Mouse (Mus musculus) adrenal gland, adult 2 months (tissue): ENCODE measurements around the gene Enox1. TPM values are rescaled to one million over a fixed set of nuclear protein-coding genes. Genes with fewer than 3 reads are reported as not detected.

Source experiments
- DNase-seq: peaks from one replicate; pipeline ENCODE4 v3.0.0; 2021
- polyA plus RNA-seq: library from polyadenylated mRNA; depleted of rRNA; stranded (reverse); fragments of >200 nt; gene quantifications from 2 replicates; pipeline ENCODE4 v1.2.3, GENCODE M21; 2012
- total RNA-seq, 2 experiments: library from RNA; stranded (reverse); gene quantifications; 2 replicates each; pipeline ENCODE4 v1.2.3; 2021

Enox1 gene
- total and polyA plus RNA-seq, 3 experiments = 1.7 to 3.5 (median 2.1) TPM

- DNase-seq = no peak
Observed at GRCm38 (mm10) chr14:77456066-77456465, 299.5 kb downstream of the Enox1 start.

DNA sequence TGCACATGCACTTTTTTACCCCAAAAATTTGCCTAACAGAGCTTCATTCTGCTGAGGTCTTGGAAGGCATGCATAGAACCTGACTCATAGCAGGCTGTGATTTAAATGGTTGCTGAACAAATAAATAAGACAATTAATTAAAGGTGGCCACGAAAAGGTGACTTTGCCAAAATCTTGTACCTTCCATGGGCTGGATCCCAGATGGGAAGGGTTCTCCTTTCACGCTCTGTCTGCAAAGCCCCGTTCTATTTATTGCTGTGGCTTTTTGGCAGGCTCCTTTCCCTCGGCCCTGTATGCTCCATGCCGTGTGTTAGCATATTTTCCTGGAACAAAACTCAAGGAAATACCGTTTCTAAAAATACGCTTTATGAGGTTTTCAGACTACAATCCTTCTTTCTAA is 300.3 kb downstream of the Enox1 start:
- no peak for DNase-seq

DNA sequence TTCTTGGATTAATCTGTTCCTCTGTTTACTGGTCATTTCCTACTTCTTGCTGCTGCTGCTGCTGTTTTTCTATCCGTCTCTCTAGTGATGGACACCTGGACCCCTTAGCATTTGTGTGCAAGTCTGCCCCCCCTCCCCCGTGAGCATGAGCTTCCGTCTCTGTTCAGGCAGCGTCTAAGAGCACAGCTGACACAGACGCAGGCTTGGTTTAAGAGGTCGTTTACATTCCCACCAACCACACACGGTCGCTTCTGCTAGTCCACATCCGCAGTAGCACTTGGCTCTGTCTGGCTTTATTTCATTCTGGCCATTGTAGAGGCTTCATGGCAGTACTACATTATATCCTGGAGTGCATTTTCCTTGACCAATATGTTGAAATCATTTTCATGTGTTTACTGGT is 301.7 kb downstream of the Enox1 start:
- no peak for DNase-seq

DNA sequence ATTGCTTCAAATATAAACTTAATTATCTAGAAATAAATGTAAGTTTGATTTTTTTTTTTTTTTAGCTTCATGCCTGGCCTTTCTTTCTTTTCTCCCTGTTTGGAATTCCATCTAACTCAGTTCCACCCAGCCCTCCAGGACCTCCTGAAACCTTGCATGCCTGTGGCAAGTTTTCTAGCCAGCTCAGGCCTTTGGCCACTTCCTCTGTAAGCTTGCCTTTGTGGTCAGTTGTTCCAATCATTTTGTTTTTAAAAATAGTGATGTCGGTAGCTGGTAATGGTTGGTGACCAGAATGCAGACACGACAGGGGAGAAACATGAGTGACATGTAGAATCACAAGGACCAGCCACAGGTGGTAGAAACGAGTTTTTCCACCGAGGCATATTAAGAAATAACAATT is 307.4 kb downstream of the Enox1 start:
- DNase-seq = no peak

DNA sequence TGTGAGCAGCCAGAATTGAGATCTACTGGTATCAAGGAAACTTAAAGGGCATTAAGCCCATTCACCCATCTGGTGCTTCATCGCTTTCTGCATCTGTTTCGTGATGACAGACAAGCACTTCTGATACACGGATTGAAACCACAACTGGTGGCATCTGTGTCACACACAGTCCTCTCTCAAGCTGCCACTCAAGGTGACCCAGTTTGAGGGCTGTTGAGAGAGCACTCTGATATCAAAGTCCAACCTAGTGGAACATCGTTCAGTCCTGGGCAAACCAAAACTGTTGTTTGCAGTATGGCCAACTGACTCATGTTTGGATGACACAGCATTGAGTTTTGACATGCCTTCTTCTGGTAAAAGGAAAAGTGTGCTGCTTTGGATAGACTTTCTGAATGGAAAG is 308.2 kb downstream of the Enox1 start:
- DNase-seq = peak; percentile 33

DNA sequence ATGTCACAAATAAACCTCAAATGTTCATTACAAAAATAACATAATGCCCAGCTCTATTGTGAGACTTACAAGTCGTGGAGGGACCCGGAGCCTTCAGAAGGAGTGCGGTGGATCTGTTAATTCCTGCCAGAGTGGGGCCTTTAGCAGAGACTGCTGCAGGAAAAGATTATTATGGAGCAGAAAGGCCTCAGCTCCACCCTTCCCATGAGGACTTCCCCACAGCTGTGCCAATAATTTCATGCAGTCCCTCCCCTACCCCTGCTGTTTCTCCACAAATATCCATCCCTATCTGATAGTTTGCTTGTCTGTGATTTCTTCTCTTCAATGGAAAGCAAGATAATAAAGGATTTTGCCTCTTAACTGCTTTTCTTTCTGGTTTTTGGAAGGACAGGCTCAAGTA is 314.0 kb downstream of the Enox1 start:
- DNase-seq = no peak

DNA sequence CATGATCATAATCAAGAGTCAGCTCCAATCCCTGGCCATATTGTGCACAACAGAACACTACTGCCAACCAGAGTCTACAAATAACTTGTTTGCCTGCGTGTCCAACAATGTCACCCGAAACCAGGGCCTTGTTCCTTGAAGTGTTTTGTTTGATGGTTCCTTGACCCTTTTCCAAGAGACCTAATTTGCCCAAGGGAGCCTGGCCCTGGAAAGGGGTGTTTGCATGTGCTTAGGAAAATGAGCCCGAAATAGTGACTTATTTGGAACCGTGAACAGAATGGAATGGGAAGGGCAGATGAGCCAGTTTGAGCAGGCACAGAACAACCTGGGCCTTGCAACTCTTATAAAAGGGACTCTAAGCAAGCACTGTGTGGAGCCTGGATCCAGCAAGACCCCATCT is 316.9 kb downstream of the Enox1 start:
- no peak for DNase-seq

DNA sequence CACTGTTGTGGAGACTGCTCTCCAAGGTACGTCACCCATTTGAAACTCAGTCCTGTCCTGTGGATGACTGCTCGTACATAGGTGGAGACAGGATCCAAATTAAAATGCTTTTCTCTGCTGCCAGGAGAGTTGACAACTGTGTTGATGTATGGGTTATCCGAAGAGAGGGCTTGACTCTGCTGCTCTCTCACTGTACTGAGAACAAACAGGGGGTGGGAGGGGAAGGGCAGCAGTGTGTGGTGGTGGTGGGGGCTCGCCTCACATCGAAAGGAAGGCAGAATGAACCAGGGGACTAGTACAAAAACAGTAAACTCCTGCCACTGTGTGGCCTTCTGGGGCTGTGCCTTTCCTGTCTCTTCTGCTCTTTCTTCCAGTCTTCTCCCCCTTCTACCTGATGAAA is 317.5 kb downstream of the Enox1 start:
- DNase-seq = no peak

- no peak for DNase-seq
Observed at GRCm38 (mm10) chr14:77475134-77475820, 318.7 kb downstream of the Enox1 start.

DNA sequence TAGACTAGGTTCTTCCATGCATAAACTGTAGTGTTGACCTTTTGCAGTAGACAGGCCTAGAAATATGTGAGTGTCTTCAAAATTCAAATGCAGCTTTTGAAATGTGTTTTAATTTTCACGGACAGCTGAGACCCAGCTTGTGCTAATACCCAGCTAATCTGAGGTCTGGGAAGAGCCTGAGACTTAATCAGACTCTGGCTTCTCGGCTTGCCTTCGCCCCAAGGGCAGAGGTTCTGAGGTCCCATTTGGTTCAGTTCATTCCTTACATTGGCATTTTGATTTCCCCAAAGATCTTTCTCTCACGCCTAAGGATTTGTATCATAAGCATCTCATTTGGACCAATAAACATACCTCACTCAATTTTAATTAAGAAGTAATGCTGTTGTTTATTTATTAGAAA is 321.1 kb downstream of the Enox1 start:
- no peak for DNase-seq

GRCm38 (mm10) chr14:77478210-77478609 is 321.6 kb downstream of the Enox1 start:
- DNase-seq = no peak

GRCm38 (mm10) chr14:77478692-77479091 is 322.1 kb downstream of the Enox1 start:
- DNase-seq = no peak

GRCm38 (mm10) chr14:77483076-77483475 is 326.5 kb downstream of the Enox1 start:
- no peak for DNase-seq

- DNase-seq = peak; percentile 88
Observed at GRCm38 (mm10) chr14:77484951-77485447, 328.4 kb downstream of the Enox1 start.

DNA sequence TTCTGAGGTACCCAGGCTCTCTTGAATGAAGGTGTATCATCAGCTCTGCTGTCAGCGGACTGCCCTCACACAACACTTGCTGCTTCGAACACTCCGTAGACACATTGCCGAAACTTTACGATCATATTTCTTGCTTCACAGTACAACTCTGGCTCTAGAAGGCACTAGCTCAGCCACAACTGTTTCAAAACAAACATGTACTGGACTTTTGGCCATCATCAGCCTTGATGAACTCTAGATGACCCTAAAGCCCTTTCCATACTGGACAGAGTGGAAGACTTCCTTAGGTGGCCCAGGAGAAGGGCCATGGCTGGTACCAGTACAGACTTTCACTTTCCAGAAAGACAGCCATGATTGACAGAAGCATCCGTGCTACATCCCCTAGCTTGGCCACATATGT is 334.1 kb downstream of the Enox1 start:
- DNase-seq = no peak

- no peak for DNase-seq
Observed at GRCm38 (mm10) chr14:77491731-77492130, 335.2 kb downstream of the Enox1 start.

- no peak for DNase-seq
Observed at GRCm38 (mm10) chr14:77499996-77500581, 343.5 kb downstream of the Enox1 start.

- peak; percentile 56 for DNase-seq
Observed at GRCm38 (mm10) chr14:77504458-77505135, 348.0 kb downstream of the Enox1 start.

DNA sequence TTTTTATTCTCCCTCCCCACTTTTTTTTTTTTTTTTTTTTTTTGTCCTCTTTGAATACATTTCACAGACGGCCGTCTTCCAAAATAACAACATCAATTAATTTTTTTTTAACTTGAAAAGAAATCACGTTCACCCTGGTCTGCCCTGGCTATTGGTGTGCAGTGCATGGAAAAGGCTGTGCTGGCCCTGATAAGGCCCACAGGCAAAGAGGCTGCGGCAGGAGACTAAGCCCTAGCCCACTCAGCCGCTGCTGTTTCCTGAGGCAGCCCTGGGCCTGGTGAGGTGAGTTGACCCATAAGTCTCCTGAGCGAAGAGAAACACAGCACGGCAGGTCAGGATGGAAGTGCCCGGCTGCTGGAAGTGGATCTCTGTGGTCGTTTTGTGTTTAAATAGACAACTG is 349.8 kb downstream of the Enox1 start:
- DNase-seq = no peak

DNA sequence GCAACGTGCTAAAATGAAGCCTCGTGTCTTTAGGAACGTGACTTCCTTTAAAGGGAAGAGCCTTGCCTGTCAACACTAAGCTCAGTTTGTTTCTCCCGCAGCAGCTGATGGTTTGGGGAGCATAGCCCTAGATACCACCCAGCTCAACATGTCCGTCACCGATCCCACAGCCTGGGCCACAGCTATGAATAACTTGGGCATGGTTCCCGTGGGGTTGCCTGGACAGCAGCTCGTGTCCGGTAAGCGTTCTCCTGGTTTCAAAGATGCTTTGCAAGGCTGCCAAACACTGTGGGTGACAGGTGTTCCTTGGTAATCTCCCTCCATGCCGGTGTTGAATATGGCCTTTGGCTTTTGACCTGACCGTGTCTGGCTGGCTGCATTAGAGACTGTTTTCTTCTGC is 351.5 kb downstream of the Enox1 start:
- DNase-seq = no peak

DNA sequence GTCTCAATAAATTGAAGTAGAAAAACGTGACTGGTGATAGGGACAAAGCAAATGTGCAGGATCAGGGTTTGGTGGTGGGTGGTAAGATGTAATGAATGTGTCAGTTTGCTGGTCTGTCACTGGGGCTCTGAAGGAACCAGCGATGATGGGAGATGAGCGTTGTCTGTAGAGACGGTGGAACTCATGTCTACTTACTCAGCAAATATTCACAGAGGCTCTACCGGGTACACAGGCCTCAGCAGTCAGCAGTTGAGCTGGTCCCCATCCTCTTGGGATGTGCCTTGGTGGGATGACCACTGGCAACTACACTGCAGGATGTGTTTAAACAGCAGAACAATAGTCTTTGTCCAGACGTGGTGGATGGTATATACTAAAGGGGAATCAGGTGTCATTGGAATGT is 352.5 kb downstream of the Enox1 start:
- no peak for DNase-seq

- no peak for DNase-seq
Observed at GRCm38 (mm10) chr14:77509924-77510323, 353.4 kb downstream of the Enox1 start.

- DNase-seq = no peak
Observed at GRCm38 (mm10) chr14:77511137-77511870, 354.7 kb downstream of the Enox1 start.
